Mouse (Mus musculus): Measurements from ENCODE around the gene Polr3gl.

- TF ChIP-seq CTCF (IDR thresholded peaks at IDR 0.05; ENCODE audit: low read depth, low read length) = no peak
- no peak for TF ChIP-seq POLR2A (IDR thresholded peaks at IDR 0.05; ENCODE audit: borderline replicate concordance, low read depth, low read length)
These were observed 6.8 kb upstream of the Polr3gl start, which contains the start of gene Lix1l for GRCm38 (mm10) chr3:96600639-96601250.
